Mouse (Mus musculus): ENCODE measurements around the gene Gm45785. TPM values are rescaled to one million over a fixed set of nuclear protein-coding genes. Genes with fewer than 3 reads are reported as not detected.

The Gm45785 gene
- polyA plus RNA-seq, 1 experiment from 2014 or later, result not detected

- no peak overlapping the region; the same call in 1 of the 2 replicates for H3K4me3 ChIP-seq
- H3K4me1 ChIP-seq, result peaks cover 32% of the 10 kb centered on the region
- no peaks in the 10 kb centered on the region for H3K9me3 ChIP-seq
- H3K27ac ChIP-seq, result no peak overlapping the region
- no peaks in the 10 kb centered on the region for H3K27me3 ChIP-seq (ENCODE audit: poor library complexity, severe bottlenecking)
- 96% methylated on average over 18 of the region's 18 CpGs for WGBS
- H3K36me3 ChIP-seq (replicated peaks), result peaks cover 48% of the 10 kb centered on the region
- no peak for DNase-seq (ENCODE audit: extremely low spot score, low spot score)
These were observed 1.6 kb downstream of the Gm45785 start for GRCm38 (mm10) chr7:140854483-140854882.

- no peaks in the 10 kb centered on the region for H3K27me3 ChIP-seq (ENCODE audit: poor library complexity, severe bottlenecking)
- no peak overlapping the region for H3K27ac ChIP-seq
- peaks cover 37% of the 10 kb centered on the region for H3K36me3 ChIP-seq (replicated peaks)
- H3K4me1 ChIP-seq, result peaks cover 23% of the 10 kb centered on the region
- no peaks in the 10 kb centered on the region for H3K9me3 ChIP-seq
- DNase-seq (ENCODE audit: extremely low spot score, low spot score), result no peak
- WGBS, result 93% methylated on average over 9 of the region's 9 CpGs
- no peak overlapping the region for H3K4me3 ChIP-seq
These were observed 2.7 kb downstream of the Gm45785 start for GRCm38 (mm10) chr7:140853386-140853785.

GRCm38 (mm10) chr7:140851916-140852315, 4.2 kb downstream of the Gm45785 start:
- Histone ChIP-seq H3K36me3 (replicated peaks) (peaks cover 35% of the 10 kb centered on the region), H3K4me3 (no peak overlapping the region), H3K27me3 (ENCODE audit: poor library complexity, severe bottlenecking) (no peaks in the 10 kb centered on the region), H3K27ac (no peak overlapping the region), H3K9me3 (no peaks in the 10 kb centered on the region), H3K4me1 (peaks cover 12% of the 10 kb centered on the region)
- no peak for DNase-seq (ENCODE audit: extremely low spot score, low spot score)
- WGBS, result 89% methylated on average over 4 of the region's 4 CpGs

- Histone ChIP-seq H3K9me3 (no peaks in the 10 kb centered on the region), H3K4me1 (peaks cover 6% of the 10 kb centered on the region), H3K27ac (no peak overlapping the region), H3K4me3 (no peak overlapping the region), H3K27me3 (ENCODE audit: poor library complexity, severe bottlenecking) (peaks cover 6% of the 10 kb centered on the region; the same call in 1 of the 2 replicates), H3K36me3 (replicated peaks) (peaks cover 24% of the 10 kb centered on the region)
- WGBS, result 92% methylated on average over 10 of the region's 10 CpGs
- DNase-seq (ENCODE audit: extremely low spot score, low spot score), result no peak
These were observed 7.5 kb downstream of the Gm45785 start for GRCm38 (mm10) chr7:140848591-140848990.

- H3K4me3 ChIP-seq, result no peak within 1 kb of the TSS
These were observed 8.2 kb downstream of the Gm45785 start, which contains the start of gene Odf3 for GRCm38 (mm10) chr7:140847755-140848580. Gene Odf3 (plus strand): TSS chr7:140847805.

GRCm38 (mm10) chr7:140846676-140847075, 9.5 kb downstream of the Gm45785 start:
- Histone ChIP-seq H3K27ac (no peak overlapping the region), H3K9me3 (no peaks in the 10 kb centered on the region), H3K4me3 (no peak overlapping the region), H3K27me3 (ENCODE audit: poor library complexity, severe bottlenecking) (peaks cover 25% of the 10 kb centered on the region), H3K4me1 (peaks cover 6% of the 10 kb centered on the region), H3K36me3 (replicated peaks) (peaks cover 5% of the 10 kb centered on the region)
- 88% methylated on average over 10 of the region's 10 CpGs for WGBS
- no peak for DNase-seq (ENCODE audit: extremely low spot score, low spot score)

More at GRCm38 (mm10) chr7:140847755-140848580, 8.2 kb downstream of the Gm45785 start, which contains the start of gene Odf3:
- Histone ChIP-seq H3K4me1 (peaks cover 6% of the 10 kb centered on the region), H3K9me3 (no peaks in the 10 kb centered on the region), H3K27ac (no peak within 1 kb of the TSS), H3K27me3 (ENCODE audit: poor library complexity, severe bottlenecking) (peaks cover 12% of the 10 kb centered on the region), H3K36me3 (replicated peaks) (peaks cover 18% of the 10 kb centered on the region)
- DNase-seq (ENCODE audit: extremely low spot score, low spot score), result no peak
- 79% methylated on average over 11 of the region's 11 CpGs for WGBS

GRCm38 (mm10) chr7:140845683-140846082, 10.4 kb downstream of the Gm45785 start:
- Histone ChIP-seq H3K27ac (no peak overlapping the region), H3K27me3 (ENCODE audit: poor library complexity, severe bottlenecking) (peaks cover 35% of the 10 kb centered on the region), H3K4me3 (no peak overlapping the region), H3K4me1 (peaks cover 6% of the 10 kb centered on the region), H3K36me3 (replicated peaks) (no peaks in the 10 kb centered on the region), H3K9me3 (no peaks in the 10 kb centered on the region)
- 53% methylated on average over 4 of the region's 4 CpGs for WGBS
- DNase-seq (ENCODE audit: extremely low spot score, low spot score), result no peak

- no peak within 1 kb of the TSS for H3K27ac ChIP-seq
- DNase-seq (ENCODE audit: extremely low spot score, low spot score), result peak; percentile 86
- peaks cover 6% of the 10 kb centered on the region for H3K4me1 ChIP-seq
- no peaks in the 10 kb centered on the region for H3K9me3 ChIP-seq
- peaks cover 41% of the 10 kb centered on the region for H3K27me3 ChIP-seq (ENCODE audit: poor library complexity, severe bottlenecking)
- 0 out of 2 replicates have a peak within 1 kb of the TSS, but pooled peaks have one; percentile 22 for H3K4me3 ChIP-seq
- 33% methylated on average over 14 of the region's 14 CpGs for WGBS
- no peaks in the 10 kb centered on the region for H3K36me3 ChIP-seq (replicated peaks)
These were observed 11.0 kb downstream of the Gm45785 start, which contains the start of gene Scgb1c1 for GRCm38 (mm10) chr7:140844905-140845665. Gene Scgb1c1 (plus strand): TSS chr7:140845547.

GRCm38 (mm10) chr7:140843806-140844205, 12.3 kb downstream of the Gm45785 start:
- Histone ChIP-seq H3K36me3 (replicated peaks) (no peaks in the 10 kb centered on the region), H3K27ac (no peak overlapping the region), H3K27me3 (ENCODE audit: poor library complexity, severe bottlenecking) (peaks cover 42% of the 10 kb centered on the region), H3K4me1 (peaks cover 6% of the 10 kb centered on the region), H3K9me3 (no peaks in the 10 kb centered on the region), H3K4me3 (no peak overlapping the region)
- DNase-seq (ENCODE audit: extremely low spot score, low spot score), result no peak
- 83% methylated on average over 7 of the region's 7 CpGs for WGBS

- Histone ChIP-seq H3K4me3 (no peak overlapping the region), H3K4me1 (peaks cover 10% of the 10 kb centered on the region), H3K36me3 (replicated peaks) (no peaks in the 10 kb centered on the region), H3K27me3 (ENCODE audit: poor library complexity, severe bottlenecking) (peaks cover 42% of the 10 kb centered on the region), H3K9me3 (no peaks in the 10 kb centered on the region), H3K27ac (no peak overlapping the region)
- no peak for DNase-seq (ENCODE audit: extremely low spot score, low spot score)
- WGBS, result 41% methylated on average over 19 of the region's 19 CpGs
These were observed 15.1 kb downstream of the Gm45785 start for GRCm38 (mm10) chr7:140840750-140841735.

GRCm38 (mm10) chr7:140839556-140839955, 16.6 kb downstream of the Gm45785 start:
- H3K36me3 ChIP-seq (replicated peaks), result no peaks in the 10 kb centered on the region
- no peak overlapping the region for H3K4me3 ChIP-seq
- no peak overlapping the region for H3K27ac ChIP-seq
- 76% methylated on average over 5 of the region's 5 CpGs for WGBS
- H3K9me3 ChIP-seq, result no peaks in the 10 kb centered on the region
- peaks cover 46% of the 10 kb centered on the region for H3K27me3 ChIP-seq (ENCODE audit: poor library complexity, severe bottlenecking)
- H3K4me1 ChIP-seq, result peaks cover 11% of the 10 kb centered on the region; the same call in 1 of the 2 replicates
- DNase-seq (ENCODE audit: extremely low spot score, low spot score), result no peak

Measured in forebrain, embryonic 10.5 days (tissue).